Mouse (Mus musculus) lung, postnatal 36 days (tissue): ENCODE measurements at regions not wholly inside any gene's neighbourhood (a gene's known extent, or its start where the extent isn't known, plus 50 kb on each side); places are given as distances from the start of the nearest gene placed in this dataset.

Experiments
- DNase-seq: peaks from one replicate; pipeline ENCODE4 v3.0.0; 2022; ENCODE audit warnings: mixed read lengths

DNA sequence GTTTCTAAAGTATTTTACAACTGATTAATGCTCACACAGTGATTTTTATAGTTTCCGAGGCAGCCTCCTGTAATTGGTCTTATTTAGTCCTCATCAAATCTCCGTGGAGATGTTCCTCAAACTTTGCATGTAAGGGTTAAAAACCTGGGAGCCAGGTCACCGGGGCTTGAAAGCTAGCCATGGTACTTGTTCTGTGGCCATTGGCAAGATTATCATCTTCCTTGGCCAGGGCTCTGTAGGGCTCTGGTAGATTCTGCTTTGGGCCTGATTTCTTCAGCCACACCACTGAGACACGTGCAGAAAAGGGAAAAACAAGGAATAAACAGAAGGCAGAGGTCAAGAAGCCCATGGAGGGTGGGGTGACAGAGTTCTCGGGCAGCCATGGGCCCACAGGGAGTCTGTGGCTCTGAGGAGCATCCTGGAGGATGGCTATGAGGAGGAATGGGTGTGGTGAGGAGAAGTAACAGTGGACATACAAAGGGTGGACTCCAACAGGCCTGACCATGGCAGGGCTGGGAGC is 50.7 kb upstream of the Eps8l3 start:
- no peak for DNase-seq

DNA sequence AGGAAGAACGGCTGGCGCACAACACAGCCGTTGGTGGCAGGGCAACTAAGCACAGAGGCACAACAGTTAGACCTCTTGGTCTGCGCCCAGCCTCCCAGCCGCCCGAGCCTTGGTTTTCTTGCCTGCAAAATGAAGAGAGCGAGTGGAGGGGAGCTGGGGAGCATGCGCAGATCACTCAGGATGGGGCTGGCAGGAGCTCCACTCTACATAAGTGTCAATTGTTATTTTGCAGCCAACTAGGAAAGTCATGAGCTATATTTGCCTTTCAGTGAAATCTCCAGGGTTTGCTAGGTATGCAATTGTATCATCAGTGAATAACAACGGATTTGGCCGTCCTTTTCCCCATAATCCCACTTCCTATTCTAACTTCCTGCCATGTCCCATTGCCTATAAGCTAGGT is 51.6 kb upstream of the Eps8l3 start:
- no peak for DNase-seq

DNA sequence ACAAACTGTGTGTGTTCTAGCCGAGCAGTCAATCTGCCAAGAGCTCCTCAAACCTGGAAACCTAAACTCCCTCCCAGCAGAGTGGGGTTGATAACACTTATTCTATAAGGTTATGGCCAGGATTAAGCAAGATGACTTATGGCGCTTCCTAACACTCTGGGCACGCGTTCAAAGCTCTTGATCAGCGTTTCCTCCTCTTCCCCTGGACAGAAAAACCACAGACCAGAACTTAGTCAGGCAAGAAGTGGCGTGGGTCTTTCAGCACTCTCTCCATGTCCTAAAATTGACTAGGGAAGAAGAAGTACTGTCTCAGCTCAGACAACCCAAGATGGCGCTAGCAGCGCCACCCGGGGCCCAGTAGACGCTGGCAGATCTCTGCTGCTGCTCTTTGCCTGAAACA is 52.7 kb upstream of the Eps8l3 start:
- DNase-seq = no peak

DNA sequence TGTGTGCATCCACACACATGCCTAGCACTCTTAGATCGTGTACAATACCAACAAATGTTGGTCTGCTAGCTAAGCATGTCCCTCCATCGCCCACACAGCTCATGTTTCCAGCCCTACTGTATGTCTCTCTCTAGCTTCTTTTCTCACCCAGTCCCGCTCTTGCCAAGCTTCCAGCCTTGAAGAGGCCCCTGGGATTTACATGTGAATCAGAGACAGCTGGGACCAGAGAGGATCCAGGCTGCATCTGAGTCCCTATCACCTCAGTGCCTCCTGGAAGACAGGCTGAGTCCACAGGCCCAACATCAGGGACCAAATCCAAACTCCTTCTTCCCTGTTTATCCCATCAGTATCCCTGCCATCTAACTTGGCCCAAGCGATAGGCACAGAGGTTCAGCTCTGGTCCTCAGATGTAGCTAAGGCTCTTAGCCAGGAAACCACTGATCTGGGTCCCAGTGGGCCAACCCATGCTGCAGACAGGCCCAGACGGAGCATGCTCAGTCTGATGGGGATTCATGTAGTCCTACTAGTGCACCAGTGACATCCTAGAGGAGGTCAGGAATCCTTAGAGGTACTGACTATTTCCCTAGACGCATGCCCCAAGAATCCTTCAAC is 53.3 kb upstream of the Eps8l3 start:
- DNase-seq = no peak

DNA sequence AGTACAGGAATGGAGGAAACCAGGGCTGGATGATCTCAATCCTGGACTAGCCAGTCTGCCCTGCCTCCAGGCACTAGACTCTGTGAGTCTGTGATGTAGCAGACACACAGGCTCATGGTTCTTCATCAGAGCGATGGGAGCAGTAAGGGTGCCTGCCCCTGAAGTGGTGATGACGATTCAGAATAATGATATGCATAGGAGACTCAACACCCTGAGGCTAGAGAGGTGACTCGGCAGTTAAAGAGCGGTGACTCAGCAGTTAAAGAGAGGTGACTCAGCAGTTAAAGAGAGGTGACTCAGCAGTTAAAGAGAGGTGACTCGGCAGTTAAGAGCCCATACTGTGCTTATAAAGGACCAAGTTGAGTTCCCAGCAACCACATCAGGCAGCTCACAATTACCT is 53.9 kb upstream of the Eps8l3 start:
- no peak for DNase-seq

DNA sequence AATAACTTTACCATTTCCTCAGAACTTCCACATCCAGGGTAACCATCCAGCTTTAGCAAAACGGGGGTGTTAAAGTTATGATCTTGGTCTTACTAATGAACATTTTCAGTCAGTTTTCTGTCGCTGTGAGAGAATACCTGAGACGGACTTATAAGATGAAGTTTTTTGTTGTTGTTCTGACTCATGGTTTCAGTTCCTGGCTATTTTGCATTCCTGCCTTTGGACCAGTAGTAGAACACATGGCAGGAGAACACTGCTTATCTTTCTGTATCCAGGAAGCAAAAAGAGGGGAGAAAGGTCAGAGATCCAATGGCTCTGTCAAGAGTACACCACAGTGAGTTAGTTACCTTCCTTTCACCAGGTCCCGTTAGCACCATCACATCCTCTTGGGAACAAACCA is 54.5 kb upstream of the Eps8l3 start:
- DNase-seq = no peak

DNA sequence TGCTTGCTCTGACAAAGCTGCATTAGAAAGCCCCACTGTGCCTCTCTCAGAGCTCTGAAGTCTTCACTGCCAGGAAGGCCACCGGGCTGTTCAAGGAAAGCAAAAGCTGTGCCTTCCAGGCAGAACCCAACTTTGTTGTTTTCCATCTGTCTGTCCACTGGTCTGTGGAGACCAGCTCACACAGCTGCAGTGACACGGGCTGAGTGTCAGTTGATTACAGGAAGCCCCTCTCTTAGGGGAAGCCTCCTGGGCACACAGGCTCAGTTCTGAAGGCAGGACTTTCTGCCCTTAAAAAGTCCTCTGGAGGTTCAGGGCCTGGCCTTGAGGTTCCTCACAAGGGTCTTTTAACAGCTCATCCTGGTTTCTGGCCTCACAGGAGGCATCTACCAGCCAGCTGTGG is 55.1 kb upstream of the Eps8l3 start:
- no peak for DNase-seq

DNA sequence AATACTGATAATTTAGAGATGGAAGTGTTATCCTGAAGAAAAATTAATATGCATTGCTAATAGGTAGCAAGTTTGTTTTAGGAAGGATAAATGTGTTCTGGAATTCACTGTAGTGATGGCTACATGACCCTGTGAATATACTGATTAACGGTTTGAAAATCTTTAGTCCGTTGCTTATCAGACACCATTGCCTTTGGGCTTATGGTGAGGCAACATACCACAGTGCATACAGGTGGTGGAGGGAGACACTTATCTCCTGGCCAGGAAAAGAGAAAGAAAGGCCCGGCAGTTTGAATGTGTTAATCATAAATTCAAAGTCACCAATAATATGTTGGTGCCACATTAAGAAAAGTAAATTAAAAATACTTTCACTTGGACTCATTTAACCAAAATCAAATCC is 57.4 kb upstream of the Eps8l3 start:
- DNase-seq = no peak

DNA sequence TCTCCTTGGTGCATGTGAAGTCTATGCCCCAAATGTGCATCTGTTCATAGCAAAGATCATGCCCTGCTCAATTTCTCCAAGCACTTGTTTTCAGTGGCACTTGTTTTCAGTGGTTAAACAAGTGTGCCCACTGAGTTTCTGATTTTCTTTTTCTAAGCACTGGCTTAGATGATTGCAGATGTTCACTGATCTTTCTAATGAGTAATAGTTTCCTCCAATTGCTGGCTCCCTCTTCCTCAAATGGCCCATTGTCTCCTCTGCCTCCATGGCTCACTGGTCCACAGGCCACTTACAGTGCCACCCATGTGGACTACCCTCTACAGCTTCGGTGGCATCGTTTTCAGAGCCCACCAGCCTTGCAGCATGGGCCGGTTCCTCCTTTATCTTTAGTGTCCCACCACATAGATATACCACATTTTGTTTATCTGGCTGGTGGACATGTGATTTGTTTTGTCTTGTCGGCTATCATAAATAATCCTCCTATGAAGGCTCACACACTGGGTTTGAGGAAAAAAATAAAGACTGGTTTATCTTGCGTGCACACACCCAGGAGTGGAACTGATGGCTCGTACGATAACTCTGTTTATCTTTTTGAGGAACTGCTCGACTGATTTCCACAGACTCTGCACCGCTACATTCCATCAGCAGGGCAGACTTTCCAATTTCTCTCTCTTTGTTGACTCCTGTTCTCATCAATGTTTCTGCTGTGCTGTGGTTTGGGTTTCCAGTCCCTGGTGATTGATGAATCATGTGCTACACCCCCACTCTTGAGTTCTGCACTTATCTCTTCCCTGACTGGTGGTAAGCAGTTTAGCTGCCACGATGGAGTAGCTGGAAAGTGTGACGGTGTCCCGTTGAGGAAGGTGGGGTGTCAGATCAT is 58.2 kb upstream of the Eps8l3 start:
- peak; percentile 65 for DNase-seq

DNA sequence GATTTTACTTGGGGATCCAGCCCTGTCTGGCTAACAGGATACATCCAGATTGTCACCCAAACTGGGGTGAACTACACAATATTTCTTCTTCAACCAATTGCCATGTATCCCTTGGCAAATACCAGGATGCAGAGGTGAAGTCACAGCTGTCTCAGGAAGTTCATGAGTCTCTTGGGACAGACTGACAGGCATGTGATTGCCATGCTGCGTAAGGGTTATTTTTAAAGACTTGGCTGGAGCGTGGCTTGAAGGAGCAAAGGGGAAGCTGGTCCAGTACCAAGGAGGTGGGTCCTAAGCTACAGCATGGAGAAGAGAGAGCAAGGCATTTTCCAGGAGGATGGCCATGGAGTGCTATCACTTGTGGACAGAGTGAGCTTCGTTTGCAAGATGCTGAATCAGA is 55.8 kb upstream of the Csf1 start:
- DNase-seq = peak; percentile 31

DNA sequence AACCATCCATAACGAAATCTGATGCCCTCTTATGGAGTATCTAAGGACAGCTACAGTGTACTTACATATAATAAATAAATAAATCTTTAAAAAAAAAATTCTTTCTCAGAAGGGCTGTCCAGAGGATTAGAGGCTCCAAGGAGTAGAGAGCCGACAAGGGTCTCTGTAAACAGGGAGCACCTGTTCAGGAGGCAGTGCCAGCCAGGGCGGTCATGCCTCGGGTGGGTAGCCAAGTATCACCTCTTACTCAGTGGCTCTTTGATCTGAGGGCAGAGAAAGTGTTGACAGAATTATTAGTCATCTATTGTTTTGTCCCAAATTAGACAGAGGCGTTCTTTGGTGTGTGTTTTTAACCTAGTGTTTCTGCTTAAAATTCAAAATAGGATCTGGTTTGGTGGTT is 54.0 kb upstream of the Csf1 start:
- no peak for DNase-seq

DNA sequence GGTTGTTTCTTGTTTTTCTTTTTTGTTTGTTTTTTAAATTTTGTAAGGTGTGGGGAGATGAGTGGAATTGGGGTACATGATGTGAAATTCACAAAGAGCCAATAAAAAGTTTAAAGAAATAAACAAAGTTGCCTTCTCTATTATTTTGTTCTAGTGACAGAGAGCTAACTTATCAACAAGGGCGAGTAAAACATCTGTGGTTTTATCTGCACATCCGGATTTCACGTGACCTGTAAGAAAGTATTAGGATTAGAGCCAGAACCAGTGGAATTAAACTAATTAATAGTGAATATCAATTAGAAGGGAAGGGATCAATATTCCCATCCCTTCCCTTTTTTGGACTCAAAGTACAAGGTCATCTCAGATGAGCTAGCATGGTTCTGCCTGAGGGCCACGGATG is 52.6 kb upstream of the Csf1 start:
- DNase-seq = no peak

DNA sequence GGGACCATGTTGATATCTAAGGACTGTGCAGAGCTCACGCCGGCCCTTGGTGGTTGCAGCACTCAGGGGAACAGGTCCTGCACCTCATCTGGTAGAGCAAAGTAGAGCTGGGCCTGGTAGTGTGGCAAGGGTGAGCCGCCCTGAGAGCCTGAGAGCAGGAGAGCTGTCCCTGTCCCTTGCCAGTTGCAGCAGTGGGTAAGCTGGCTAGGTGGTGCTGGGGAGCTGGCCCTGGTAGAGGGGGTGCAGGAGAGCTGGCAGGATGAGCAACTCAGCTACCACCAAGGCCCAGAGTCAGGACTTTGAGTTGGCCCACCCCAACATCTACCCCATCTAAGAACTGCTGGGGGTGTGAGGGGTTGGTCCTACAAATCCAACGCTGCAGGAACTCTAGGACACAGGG is 52.1 kb upstream of the Csf1 start:
- no peak for DNase-seq

DNA sequence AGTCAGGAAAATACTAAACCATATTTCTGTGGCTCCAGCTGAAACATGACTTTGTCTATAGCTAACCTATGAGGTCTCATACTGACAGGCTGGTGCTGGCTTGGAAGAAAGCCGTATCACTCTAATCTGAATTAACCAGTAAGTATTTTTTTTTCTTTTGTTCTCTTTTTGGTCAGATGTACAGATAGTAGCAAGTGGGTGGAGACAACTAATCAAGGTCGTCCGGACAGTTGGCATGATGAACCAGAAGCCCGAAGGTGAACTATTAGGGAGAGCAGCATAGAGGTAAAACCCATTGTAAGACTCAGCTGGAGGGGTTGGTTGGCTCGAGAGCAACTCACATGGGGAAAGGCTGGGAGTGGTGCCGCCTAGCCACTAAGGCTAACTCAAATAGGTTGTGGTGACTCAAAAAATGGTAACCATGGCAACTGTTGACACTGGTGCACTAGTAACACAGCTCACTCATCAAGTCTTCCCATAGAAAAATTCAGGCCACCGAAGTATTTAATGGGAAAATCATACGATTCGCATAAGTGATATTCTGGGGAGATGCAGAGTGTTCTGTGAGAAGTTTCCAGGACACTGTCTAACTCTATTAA is 50.3 kb upstream of the Csf1 start:
- no peak for DNase-seq
